Mouse (Mus musculus): ENCODE measurements around the gene Edc3.
A peak's percentile ranks its signal among the peaks of the same experiment; 100 is the strongest.

- TF ChIP-seq GATA1 (IDR thresholded peaks at IDR 0.05; ENCODE audit: borderline replicate concordance, low read length) (no peak), FLI1 (IDR thresholded peaks at IDR 0.05; ENCODE audit: low read length) (peak; percentile 78)
Observed at GRCm38 (mm10) chr9:57708068-57708719, at the start of gene Edc3.
